Mouse (Mus musculus): ENCODE measurements at regions not wholly inside any gene's neighbourhood (a gene's known extent, or its start where the extent isn't known, plus 50 kb on each side); places are given as distances from the start of the nearest gene placed in this dataset.

DNA sequence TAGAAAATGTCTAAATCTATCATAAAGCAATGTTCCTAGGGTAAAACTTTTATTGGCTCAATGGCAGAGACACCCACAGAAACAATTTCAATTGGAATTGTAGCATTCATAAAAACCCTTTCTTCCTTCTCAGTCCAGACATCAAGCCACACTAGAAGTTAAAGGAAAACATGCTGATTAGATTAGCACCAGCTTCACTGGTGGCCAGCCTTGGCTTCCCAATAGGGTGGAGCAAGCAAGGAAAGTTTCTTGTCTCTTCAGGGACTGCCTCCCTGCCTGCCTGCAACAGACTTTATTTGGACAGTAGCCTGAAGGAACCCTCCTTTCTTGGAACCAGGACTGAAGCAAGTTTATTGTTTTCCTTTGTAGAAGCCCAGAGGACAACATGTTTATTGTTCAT lies 289.0 kb upstream of the Mef2c start:
- DNase-seq (ENCODE audit: low spot score in 2 of 2): no peak

DNA sequence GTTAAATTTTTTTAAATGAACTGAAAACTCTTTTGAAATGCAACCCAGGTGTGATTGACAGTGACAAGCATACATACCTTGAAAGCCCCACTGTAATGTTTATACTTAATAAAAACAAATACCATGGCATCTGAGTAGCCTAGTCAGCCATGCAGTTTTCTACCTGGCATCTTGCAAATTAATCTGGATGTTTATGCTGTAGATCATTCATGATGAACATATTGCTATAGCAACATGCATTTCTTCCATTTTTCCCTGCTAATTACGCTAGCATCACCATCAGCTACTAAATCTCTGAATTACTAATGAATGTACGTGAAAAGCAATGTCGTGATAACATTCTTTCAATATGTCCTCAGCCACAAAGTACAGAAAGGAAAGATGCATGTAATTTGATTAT lies 287.4 kb upstream of the Mef2c start:
- no peak for DNase-seq (ENCODE audit: low spot score in 2 of 2)

DNA sequence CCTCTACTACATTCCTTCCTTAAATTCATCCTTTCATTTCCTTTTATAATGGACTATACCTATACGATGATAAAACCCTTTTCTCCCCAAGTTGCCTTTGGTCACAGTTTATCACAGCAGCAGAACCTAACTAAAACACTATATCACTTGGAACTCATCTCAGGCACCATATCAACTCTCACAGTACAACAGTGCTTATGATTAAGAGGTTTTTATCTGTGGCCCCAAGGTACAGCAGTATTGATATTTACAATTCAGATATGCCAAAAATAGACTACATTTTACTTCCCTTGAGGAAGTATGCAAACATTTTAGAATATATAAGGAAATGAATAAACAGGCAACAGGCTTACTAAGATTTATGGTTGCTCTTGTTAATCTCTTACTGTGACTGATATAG lies 251.4 kb upstream of the Mef2c start:
- DNase-seq (ENCODE audit: low spot score in 2 of 2): no peak

DNA sequence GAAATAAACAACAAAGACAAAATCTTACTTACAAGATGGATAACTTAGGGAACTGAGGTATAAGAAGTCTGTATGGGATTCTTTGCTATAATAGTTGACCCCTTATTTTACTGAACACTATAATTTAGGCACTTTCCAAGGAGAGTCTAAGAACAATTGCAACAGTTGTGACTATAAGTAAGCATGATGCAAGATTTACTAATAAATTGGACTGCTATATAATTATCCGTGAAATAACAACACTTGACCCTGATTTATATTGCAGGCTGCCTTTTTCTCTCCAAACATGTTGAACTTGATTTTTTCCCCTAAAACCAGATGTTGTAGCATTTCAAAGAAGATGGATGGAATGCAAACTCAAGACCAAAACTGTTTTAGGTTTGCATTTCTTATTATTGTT lies 237.2 kb upstream of the Mef2c start:
- no peak for DNase-seq (ENCODE audit: low spot score in 2 of 2)

DNA sequence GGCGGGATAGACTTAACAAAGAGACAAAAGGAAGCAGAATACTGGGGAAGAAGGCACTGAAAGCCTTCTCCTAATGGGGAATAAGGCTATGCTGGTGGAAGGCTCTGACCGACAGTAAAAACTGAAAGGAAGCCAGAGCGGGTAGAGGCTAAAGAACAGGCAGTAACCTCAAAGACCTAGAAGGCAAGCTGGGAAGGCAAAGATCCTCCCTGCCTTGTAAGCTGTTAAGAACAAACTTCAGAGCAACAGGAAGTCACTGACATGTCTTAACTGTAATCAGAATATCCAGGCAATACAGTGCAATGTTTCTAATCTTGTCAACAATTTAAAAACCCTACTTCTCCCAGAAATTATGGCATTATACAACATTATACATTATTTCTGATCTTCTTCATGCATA lies 235.2 kb upstream of the Mef2c start:
- DNase-seq (ENCODE audit: low spot score in 2 of 2): no peak

DNA sequence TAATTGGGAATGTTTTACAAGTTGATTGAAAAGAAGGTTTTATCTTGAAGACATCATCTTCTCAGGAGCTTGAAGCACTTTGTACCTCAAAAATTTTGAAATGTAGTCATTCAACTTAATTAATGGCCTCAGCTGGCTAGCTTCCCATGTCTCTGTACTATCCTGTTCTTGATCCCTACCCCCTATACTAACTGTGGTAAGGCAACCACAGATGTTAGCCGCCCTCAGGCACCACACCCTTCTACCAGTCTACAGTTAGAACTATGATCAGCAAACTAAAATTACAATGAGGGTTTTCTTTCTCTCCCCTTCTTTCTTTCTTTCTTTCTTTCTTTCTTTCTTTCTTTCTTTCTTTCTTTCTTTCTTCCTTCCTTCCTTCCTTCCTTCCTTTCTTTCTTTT lies 225.1 kb upstream of the Mef2c start:
- no peak for DNase-seq (ENCODE audit: low spot score in 2 of 2)

DNA sequence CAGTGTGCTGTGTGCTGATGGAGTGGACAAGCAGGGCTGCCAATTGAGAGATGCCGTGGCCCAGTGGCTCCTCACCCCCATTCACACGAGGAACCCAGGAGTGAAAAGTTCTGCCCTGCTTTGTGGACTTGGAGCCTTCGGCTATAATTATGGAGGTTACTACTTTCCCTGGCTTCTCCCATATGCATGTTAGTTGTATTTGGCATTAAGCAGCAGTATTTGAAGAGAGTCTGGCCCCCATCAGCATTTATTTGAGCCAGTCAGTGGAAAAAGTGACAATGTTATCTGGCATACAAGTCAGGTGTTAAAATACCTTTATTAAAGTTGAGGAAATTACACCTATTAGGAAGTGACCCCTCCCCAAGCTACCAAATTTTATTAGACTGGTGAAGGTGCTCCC lies 196.1 kb upstream of the Mef2c start:
- DNase-seq (ENCODE audit: low spot score in 2 of 2): no peak

DNA sequence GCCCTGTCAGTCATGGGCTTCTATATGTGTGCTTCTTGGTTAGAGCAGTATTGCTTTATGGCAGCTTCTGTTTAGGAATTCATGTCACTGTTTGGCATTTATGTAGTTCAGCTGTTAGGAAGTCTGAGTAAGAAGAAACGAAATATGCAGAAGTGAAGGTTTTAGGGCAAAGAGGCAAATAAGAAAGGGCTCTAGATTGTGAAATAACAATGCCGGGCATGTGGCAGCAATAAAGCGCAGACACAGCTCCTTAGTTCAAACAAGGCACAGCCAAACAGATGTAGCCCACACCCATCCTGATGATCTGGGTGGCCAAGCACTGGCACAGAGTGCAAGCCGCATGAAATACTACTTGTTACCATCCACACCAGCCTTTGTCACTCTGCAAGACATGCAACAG lies 175.3 kb upstream of the Mef2c start:
- DNase-seq (ENCODE audit: low spot score in 2 of 2): no peak

DNA sequence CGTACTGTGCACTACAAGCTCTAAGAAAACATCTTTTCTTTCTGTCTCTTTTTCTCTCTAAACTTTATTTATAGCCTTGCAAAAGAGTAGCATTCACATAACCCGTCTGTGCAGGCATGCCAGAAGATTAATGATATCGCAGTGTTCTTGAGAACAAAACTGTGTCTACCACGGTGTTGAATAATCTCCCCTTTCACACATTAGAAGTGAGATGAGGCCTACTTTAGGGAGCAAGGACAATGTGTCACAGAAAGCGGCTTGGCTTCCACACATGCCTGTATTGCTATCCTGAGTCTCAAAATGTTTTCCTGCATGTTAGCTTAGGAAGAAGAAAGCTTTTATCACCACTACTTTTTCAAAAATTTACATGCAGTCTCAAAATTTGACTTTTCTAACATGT lies 170.1 kb upstream of the Mef2c start:
- DNase-seq (ENCODE audit: low spot score in 2 of 2): peak in 1 of 2 experiments; percentile 6

DNA sequence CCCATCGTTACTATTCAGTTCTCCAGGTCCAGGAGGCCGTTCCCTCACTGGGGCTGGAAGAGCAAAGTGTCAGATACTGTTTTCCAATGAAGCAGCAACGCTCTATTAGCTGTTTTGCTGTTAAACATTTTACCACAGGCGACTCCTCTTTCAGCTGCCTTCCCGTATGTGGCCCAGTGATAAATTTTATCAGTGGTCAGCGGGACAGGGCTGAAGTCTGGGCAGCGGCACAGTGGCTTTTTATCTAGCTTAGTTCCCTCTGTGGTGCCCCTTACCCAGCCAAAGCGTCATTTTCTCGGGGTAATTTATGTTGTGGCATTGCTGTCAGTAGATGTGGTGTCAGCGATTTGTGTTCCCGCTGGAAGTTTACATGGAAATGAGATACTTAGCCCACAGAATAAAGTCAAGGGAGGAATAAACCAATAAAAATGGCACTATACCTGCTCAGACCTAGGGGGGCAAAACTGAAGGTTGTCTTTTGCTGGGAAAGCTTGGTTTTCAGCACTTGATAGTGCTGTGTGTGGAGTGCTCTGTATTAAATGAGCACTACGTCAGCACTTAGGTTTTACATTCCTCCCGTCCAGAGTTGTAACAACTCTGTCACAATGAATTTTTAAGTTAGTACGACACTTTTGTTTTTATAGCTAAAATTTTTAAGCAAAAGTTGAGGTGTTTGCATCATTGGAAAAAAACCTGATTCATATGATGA lies 159.1 kb upstream of the Mef2c start:
- DNase-seq (ENCODE audit: low spot score in 2 of 2): no peak

DNA sequence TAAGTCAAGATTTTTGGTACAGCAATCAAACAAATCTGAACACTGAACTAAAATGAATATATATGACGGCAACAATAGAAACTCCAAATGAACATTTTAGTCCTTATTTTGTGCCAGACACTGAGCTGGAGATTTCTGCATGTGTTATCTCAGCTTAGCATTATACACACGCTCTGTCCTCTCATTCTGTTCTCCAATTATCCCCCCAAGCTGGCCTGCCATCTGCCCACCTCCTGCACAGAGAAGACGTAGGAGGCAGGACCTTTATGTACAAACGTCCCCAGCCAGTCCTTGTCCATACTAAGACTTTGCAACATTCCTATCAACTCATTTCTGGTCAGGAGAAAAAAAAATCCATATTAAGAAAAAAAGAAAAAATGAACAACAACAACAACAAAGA lies 148.5 kb upstream of the Mef2c start:
- peak; percentile 26 for DNase-seq (ENCODE audit: low spot score in 2 of 2)

DNA sequence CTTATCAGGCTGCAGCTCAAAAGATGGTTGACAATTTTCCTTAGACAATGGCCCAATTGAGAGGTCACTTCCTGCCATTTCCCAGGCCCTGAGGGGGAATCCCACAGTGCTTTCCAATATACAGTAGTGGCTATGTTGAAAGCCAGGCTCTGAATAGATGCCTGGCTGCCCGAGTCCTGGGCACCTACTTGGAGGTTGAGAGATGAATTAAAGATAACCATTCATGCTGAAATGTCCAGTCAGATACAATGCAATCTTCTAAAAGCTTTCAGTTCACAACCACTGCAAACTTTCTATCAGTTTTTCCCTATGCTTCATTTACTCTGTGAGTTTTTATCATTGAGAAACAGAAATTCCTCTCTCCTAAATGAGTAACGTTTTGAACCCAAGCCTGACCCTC lies 143.3 kb upstream of the Mef2c start:
- DNase-seq (ENCODE audit: low spot score in 2 of 2): no peak

DNA sequence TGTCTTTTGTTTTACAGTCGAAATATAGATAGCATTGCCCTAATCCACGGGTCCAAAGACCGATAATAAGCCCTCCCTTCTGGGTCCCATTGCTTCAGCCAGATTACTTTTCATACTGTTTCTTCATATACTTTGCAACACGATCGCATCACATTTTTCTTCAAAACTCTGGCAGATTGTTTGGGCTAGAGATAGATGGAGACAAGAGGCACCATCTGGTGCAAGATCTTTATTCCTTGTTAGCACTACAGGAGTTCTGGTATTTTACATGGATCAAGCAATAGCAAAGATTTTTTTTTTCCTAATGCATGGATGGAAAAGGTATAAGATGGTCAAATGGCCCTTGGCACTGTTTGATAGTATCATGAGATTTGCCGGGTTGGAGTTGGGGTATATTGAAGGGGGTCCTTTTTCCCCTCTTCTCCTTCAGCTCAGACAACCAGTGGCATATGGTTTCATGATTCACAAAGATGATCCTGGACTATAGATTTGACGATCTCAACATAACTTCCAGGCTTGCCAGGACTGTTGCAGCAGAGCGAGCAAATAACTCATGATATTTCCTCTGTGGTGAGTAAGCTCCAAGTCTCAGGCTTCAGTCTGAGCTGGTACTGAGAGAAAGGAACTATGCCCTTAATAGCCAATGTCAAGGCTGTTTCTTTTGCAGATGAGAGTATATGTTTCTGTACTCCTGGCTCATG lies 127.6 kb upstream of the Mef2c start:
- peak; percentile 12 to 32 for DNase-seq (ENCODE audit: low spot score in 2 of 2)

DNA sequence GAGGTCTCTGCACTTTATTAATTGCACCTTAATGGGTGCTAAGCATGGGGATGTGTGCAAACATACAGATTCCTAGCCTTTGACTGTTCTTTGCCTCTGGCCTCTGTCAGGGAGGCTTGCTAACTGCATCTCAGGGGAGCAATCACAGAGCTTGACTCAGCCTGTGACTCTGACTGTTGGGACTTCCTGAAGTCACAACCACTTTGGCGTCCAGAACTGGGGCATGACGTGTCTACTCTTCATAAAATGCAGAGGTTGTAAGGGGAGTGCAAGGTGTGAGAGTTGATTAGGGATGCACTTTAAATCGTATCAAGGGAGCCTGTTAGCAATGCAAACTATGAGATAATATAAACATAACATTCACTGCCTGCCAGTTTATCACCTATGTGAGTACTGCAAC lies 125.2 kb upstream of the Mef2c start:
- no peak for DNase-seq (ENCODE audit: low spot score in 2 of 2)

DNA sequence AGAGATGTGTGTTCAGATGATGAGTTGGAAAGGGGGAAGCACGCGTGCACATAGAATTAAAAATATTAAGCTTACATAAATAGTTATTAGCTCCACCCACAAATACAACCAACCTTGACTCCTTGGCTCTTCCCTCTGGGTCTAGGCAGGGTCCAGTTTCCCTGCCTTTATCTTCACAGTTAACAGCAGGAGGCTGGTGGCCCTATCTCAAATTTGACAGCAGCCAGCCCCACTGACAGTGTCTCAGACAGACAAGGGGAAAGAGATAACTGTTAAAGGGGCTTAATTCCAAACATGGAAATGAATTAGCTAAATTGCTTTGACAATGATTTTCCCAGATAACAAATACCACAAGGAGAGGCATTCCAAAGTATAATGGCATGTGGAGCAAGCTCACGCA lies 121.2 kb upstream of the Mef2c start:
- DNase-seq (ENCODE audit: low spot score in 2 of 2): no peak

DNA sequence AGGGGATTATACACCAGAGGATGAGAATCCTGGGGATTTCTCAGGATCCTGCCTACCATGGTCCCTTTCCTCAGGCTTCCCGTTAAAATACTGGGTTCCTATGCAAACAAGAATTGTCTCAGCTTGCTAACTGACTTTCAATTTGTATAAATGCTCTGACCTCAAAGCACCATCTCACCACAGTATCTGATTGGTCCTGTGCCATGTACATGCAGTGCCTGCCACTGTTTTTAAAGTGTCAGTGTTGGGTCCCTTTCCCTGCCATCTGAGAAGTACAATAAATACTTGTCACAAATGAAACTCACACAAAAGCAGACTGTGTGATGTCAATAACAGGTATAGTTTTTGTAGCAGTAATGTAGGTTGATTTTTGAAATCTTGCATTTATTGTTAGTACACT lies 109.1 kb upstream of the Mef2c start:
- DNase-seq (ENCODE audit: low spot score in 2 of 2): peak in 1 of 2 experiments; percentile 9

DNA sequence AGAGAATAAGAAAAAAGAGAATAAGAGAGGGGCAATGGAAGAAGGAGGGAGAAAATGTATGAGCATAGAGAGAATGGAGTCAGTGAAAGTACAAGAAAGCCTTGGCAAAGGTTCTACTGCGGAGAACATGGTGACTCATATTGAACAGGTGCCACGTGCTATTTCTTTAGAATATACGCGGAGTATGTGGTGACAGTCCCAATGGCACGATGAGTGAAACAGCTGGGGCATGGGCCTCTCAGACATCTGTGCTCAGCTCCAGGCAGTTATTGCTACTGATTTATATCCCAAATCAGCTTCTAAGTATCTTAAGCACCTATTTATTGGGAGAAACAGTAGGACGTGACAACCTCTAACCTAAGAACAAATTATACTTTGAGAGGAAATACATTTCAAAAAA lies 104.5 kb upstream of the Mef2c start:
- no peak for DNase-seq (ENCODE audit: low spot score in 2 of 2)

DNA sequence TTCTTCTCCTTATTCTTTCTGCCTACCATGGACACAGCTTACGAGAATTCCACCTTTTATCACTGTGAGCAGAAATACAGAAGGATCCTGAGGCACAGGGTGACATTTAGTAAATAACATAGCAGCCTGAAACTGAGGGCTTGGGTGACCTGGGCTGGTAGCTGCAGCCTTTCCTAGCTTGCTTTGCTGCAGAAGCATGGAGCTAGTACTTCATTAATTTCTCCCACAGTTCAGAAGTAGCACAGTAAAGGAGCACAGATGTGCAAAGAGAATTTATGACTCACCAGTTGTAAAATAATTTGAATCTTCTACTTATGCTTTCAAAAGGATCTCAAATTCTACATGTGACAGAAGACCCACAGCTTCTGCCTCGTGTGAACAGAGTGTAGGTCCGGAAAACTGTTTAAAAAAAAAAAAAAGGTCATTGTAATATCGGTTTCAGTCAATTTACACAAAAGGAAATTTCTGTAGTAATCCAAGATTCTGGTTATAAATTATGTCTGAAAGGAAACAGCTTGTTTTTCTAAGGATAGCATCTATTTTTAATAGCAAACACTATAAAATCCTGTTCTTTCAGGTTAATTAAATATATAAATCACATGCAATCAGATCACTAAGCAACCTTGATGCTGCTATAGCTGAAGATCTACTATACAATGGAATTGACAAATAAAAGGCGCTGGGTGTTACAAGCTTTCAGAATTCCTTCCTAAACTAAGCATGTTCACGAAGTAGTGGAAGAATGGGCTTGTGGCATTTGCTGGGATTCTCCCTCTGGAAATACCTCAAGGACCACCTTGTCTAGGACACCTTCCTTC lies 64.0 kb upstream of the Mef2c start:
- no peak for DNase-seq (ENCODE audit: low spot score in 2 of 2)

DNA sequence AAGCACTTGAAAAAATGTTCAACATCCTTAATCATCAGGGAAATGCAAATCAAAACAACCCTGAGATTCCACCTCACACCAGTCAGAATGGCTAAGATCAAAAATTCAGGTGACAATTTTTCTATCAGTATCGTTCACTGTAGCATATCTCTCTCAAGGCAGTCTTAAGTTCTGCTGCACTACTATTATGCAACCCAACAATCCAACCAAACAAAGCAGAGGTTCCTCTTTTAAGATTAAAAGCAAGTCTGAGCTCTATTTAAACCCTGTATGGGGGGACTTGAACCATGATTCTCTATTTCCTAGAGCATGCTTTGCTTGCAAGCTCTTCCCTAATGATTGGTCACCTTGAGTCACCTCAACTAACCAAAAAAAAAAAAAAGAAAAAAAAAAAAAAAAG lies 59.6 kb upstream of the Mef2c start:
- no peak for DNase-seq (ENCODE audit: low spot score in 2 of 2)

DNA sequence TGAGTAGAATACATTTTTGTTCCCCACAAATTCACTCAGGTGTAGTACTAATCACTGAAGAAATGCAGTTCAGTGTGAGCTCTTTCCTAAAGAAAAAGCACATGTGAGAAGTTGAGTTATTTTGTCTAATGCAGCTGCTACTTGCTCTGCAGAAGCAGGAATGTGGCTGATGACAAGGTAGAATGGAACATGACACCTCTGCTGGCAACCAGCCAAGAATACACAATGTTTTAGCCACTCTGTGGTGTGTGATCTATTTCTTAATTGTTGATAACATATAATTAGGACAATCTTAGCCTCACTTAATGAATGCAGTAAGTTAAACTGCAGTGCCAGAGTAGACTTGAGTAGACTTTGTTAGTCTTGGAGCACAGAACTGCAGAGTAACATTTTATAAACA lies 53.0 kb upstream of the Mef2c start:
- DNase-seq (ENCODE audit: low spot score in 2 of 2): no peak

DNA sequence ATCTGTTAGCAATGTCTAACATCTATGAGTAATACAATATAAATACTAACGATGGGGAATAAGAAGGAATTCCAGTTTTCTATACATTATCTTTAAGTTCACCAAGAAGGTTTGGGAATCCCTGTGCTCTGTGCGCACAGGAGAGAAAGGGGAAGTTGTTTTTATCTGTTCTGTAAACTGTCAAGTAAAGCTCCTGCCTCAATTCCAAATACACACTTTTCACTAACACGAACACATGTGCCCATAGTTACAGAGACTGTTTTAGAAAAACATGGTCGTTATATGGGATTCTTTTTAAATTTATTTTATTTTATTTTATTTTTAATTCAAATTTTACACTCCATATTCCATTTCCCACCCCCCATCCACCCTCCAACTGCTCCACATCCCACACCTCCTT lies 50.8 kb upstream of the Mef2c start:
- no peak for DNase-seq (ENCODE audit: low spot score in 2 of 2)

Measured in right cerebral cortex, adult 2 months (tissue).